ENCODE assay signal across 8 mouse cellular contexts in the genomic region with DNA sequence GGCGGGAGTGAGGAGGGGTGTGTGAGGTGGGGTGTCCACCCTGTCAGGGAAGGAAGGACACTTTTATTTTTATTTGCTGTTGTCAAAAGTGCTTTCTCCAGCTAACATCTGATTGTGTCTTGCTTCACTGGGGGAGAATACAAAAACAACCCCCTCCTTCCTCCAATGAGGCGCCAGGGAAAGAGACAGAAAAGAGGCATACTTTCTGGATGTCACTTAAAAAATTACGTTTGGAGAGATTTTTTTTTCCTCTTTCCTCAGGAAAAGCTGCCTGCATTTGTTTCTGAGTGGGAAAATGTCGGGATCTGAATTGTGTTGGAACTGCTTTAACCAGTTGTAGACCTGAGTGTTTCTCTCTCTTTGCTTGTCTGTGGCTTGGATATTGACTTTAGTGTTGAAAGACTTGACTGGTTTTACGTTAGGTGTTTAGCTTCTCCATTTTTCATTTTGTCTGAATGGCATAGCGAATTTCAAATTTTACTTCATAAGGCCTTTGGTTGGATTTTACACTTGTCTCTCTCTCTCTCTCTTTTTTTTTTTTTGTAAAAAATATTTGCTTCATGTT. TPM values are rescaled to one million over a fixed set of nuclear protein-coding genes. Genes with fewer than 3 reads are reported as not detected.
DNase-seq lines count a peak whose midpoint lies in the region; ATAC-seq and TF ChIP-seq lines count a peak whose summit lies in the region.

No protein-coding gene starts in this region.

- H3K9ac ChIP-seq in hindbrain, embryonic 12.5 days, result peak overlapping the region; percentile 89

- H3K4me2 ChIP-seq in hindbrain, embryonic 12.5 days (replicated peaks), result peak overlapping the region; percentile 57

- H3K9me3 ChIP-seq in hindbrain, embryonic 12.5 days (replicated peaks), result no peaks in the 10 kb centered on the region

- H3K4me1 ChIP-seq in cortical plate, adult 2 months (ENCODE audit: control insufficient read depth, insufficient read depth, low read length), result 0 out of 2 replicates have a peak, but pooled peaks cover 1% of the 10 kb centered on the region
- peaks cover 9% of the 10 kb centered on the region for H3K4me1 ChIP-seq in hindbrain, embryonic 12.5 days

- peak overlapping the region; percentile 99 for H3K4me3 ChIP-seq in cortical plate, adult 2 months (ENCODE audit: insufficient read depth, low read length)
- peak overlapping the region; percentile 88 for H3K4me3 ChIP-seq in hindbrain, embryonic 12.5 days

- DNase-seq in retina, embryonic 14.5 days (ENCODE audit: low spot score), result peak; percentile 8
- no peak for DNase-seq in retina, postnatal 1 day
- DNase-seq in lung, postnatal 14 days, result peak; percentile 11
- no peak for DNase-seq in layer of hippocampus, adult 8-10 months (ENCODE audit: low spot score in 2 of 2)
- DNase-seq in thymus, postnatal 25 days, result no peak
- no peak for DNase-seq in frontal cortex, postnatal 25 days (ENCODE audit: low spot score in 2 of 2)

- H3K27ac ChIP-seq in cortical plate, adult 2 months (ENCODE audit: insufficient read depth, low read length), result peak overlapping the region; percentile 31; the same call in 1 of the 2 replicates
- peak overlapping the region; percentile 96 for H3K27ac ChIP-seq in hindbrain, embryonic 12.5 days

- H3K36me3 ChIP-seq in hindbrain, embryonic 12.5 days, result no peaks in the 10 kb centered on the region

- 8% methylated on average over 5 of the region's 6 CpGs for WGBS in hindbrain, embryonic 12.5 days

- TF ChIP-seq POLR2A in cortical plate, adult 2 months (IDR thresholded peaks at IDR 0.05; ENCODE audit: extremely low read depth, insufficient read depth, low read length), result no peak

- H3K27me3 ChIP-seq in hindbrain, embryonic 12.5 days, result no peaks in the 10 kb centered on the region

- ATAC-seq in hindbrain, embryonic 12.5 days (ENCODE audit: low FRiP score), result no peak

- TF ChIP-seq CTCF in cortical plate, adult 2 months (IDR thresholded peaks at IDR 0.05; ENCODE audit: extremely low read depth, insufficient read depth, low read length), result no peak

RNA-seq across cellular contexts. Expression of a gene that starts 0.3 kb away (rescaled TPM):
- 69.0 and 74.4 TPM in 2 replicates for polyA plus RNA-seq in cortical plate, adult 2 months (2012; rRNA removed)
- 108 and 130 TPM in 2 replicates for polyA plus RNA-seq in hindbrain, embryonic 12.5 days (2016; fragmentation: Nextera tagmentation; extraction: Ambion mirVana)
- total RNA-seq in layer of hippocampus, adult 8-10 months (2022), result 100 to 1,000 TPM in 1 of 4 experiments, 10 to 100 TPM in 3; 76.8 to 102 (median 87.4) TPM

RNA-seq across cellular contexts. Expression of a gene that starts 1.1 kb away (rescaled TPM):
- polyA plus RNA-seq in cortical plate, adult 2 months (2012; rRNA removed), result 29.9 and 30.3 TPM in 2 replicates
- 37.4 and 49.1 TPM in 2 replicates for polyA plus RNA-seq in hindbrain, embryonic 12.5 days (2016; fragmentation: Nextera tagmentation; extraction: Ambion mirVana)
- 100 to 1,000 TPM; 111 to 156 (median 133) TPM for total RNA-seq in layer of hippocampus, adult 8-10 months (2022)

Comparison
In these comparisons a context has a peak if more than half of its experiments do, and no peak if none do; other contexts are left out.
1. DNase-seq: peak in retina, embryonic 14.5 days (single experiment) and lung, postnatal 14 days (single experiment); none in retina, postnatal 1 day (single experiment), layer of hippocampus, adult 8-10 months (0 of 2), thymus, postnatal 25 days (single experiment) and frontal cortex, postnatal 25 days (0 of 2).